Mouse (Mus musculus): ENCODE data around the gene Prickle1. TPM values are rescaled to one million over a fixed set of nuclear protein-coding genes. Genes with fewer than 3 reads are reported as not detected.

Prickle1 gene
- total and polyA plus RNA-seq, 3 experiments = 0.64 to 1.8 (median 1.7) TPM

DNA sequence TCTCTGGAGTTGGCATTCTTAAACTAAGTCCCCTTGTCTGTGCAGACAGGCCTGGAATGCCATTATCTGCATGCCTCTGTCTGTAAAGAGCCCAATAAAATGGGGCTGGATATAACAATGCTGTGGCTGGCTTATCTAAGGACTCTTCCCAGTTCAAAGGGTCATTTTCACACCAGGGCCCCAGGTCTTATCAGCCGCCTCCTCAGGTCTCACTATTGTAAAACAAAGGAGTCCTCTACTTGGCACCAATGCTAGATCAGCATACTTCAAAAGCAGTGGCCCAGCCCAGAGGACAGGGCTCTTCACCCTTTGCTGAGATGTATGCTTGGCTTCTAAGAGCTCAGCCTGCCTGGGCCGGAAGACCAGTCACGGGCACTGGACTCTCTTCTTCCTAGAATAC is 56.3 kb downstream of the Prickle1 start:
- in situ Hi-C loops (cut with MboI; ENCODE audit: low pct_ligation_motif_present, low pct_unique_long_range_greater_than_20kb, low sequenced_read_pairs) = loop anchor here (25.0 kb wide), 1 partner anchor 998 kb away; the partner anchor contains the start of genes Irak4 and Pus7l
- no peaks in the 10 kb centered on the region for H3K36me3 ChIP-seq (replicated peaks in 1 of 2; ENCODE audit: control insufficient read depth in 1 of 2, insufficient read depth in 1 of 2, low read length in 1 of 2)
- H3K4me3 ChIP-seq (replicated peaks in 1 of 3; ENCODE audit: low read depth in 2 of 3, low read length in 2 of 3, poor library complexity in 1 of 3) = no peak overlapping the region
- dilution Hi-C loops (cut with MboI; ENCODE audit: extremely low pct_ligation_motif_present, extremely low pct_unique_long_range_greater_than_20kb, low sequenced_read_pairs) = no loop called here
- H3K27ac ChIP-seq (ENCODE audit: insufficient read depth, low read depth) = no peak overlapping the region
- no peak for DNase-seq (ENCODE audit: extremely low read depth)
- TF ChIP-seq PAX5 (IDR thresholded peaks at IDR 0.05; ENCODE audit: low read length) = no peak
- no peak for TF ChIP-seq BHLHE40 (IDR thresholded peaks at IDR 0.05; ENCODE audit: low read depth, low read length)
- TF ChIP-seq NELFE (IDR thresholded peaks at IDR 0.05; ENCODE audit: low read depth, low read length) = no peak
- TF ChIP-seq IRF4 (IDR thresholded peaks at IDR 0.05; ENCODE audit: low read depth, low read length) = no peak
- no peaks in the 10 kb centered on the region for H3K4me1 ChIP-seq (ENCODE audit: control insufficient read depth in 1 of 2, insufficient read depth in 2 of 2)
- no peak overlapping the region for H3K4me2 ChIP-seq (ENCODE audit: insufficient read depth, low read depth, poor library complexity, severe bottlenecking)
- H3K9me3 ChIP-seq (replicated peaks; ENCODE audit: low read length) = no peaks in the 10 kb centered on the region
- no peaks in the 10 kb centered on the region for H3K79me2 ChIP-seq (replicated peaks; ENCODE audit: control insufficient read depth, extremely low read depth, insufficient read depth, poor library complexity, severe bottlenecking)
- H3K9ac ChIP-seq (ENCODE audit: insufficient read depth, low read depth) = no peak overlapping the region
- no peaks in the 10 kb centered on the region for H3K27me3 ChIP-seq (replicated peaks)

GRCm38 (mm10) chr15:93538551-93539205 is 57.0 kb downstream of the Prickle1 start:
- dilution Hi-C loops (cut with MboI; ENCODE audit: extremely low pct_ligation_motif_present, extremely low pct_unique_long_range_greater_than_20kb, low sequenced_read_pairs) = no loop called here
- H3K4me2 ChIP-seq (ENCODE audit: insufficient read depth, low read depth, poor library complexity, severe bottlenecking) = no peak overlapping the region

DNA sequence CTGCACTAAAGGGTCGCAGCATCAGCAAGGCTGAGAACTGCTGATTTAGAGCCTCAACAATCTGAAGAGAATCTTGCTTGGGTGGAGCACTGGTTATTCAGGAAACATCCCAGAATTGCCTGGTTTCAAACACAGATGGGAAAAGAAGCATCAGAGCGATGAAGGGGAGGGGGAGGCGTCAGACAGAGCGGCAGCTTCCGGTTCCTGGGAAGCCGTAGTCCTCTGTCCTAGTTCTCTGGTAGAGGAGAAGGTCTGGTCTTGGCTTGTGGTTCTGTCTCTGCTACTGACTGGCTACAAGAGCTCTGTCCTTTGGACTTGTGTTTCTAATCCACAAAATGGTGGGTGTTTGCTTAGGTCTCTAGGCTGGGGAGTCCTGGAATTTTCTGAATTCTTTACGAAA is 57.9 kb downstream of the Prickle1 start:
- no peak for DNase-seq (ENCODE audit: extremely low read depth)
- Histone ChIP-seq H3K4me3 (replicated peaks in 1 of 3; ENCODE audit: low read depth in 2 of 3, low read length in 2 of 3, poor library complexity in 1 of 3) (no peak overlapping the region), H3K4me2 (ENCODE audit: insufficient read depth, low read depth, poor library complexity, severe bottlenecking) (no peak overlapping the region), H3K9ac (ENCODE audit: insufficient read depth, low read depth) (no peak overlapping the region), H3K27ac (ENCODE audit: insufficient read depth, low read depth) (no peak overlapping the region), H3K79me2 (replicated peaks; ENCODE audit: control insufficient read depth, extremely low read depth, insufficient read depth, poor library complexity, severe bottlenecking) (no peaks in the 10 kb centered on the region), H3K9me3 (replicated peaks; ENCODE audit: low read length) (no peaks in the 10 kb centered on the region), H3K36me3 (replicated peaks in 1 of 2; ENCODE audit: control insufficient read depth in 1 of 2, insufficient read depth in 1 of 2, low read length in 1 of 2) (no peaks in the 10 kb centered on the region), H3K4me1 (ENCODE audit: control insufficient read depth in 1 of 2, insufficient read depth in 2 of 2) (no peaks in the 10 kb centered on the region), H3K27me3 (replicated peaks) (no peaks in the 10 kb centered on the region)
- TF ChIP-seq EP300 (IDR thresholded peaks at IDR 0.05; ENCODE audit: low read length) = no peak
- TF ChIP-seq BHLHE40 (IDR thresholded peaks at IDR 0.05; ENCODE audit: low read depth, low read length) = no peak
- no peak for TF ChIP-seq MAZ (IDR thresholded peaks at IDR 0.05; ENCODE audit: low read depth, low read length)
- no peak for TF ChIP-seq ELF1 (IDR thresholded peaks at IDR 0.05; ENCODE audit: low read depth, low read length)
- no peak for TF ChIP-seq MYC (IDR thresholded peaks at IDR 0.05; ENCODE audit: low read depth, low read length)
- in situ Hi-C loops (cut with MboI; ENCODE audit: low pct_ligation_motif_present, low pct_unique_long_range_greater_than_20kb, low sequenced_read_pairs) (loop anchor here (25.0 kb wide), 1 partner anchor 1000 kb away; the partner anchor contains the start of genes Irak4 and Pus7l), dilution Hi-C loops (cut with MboI; ENCODE audit: extremely low pct_ligation_motif_present, extremely low pct_unique_long_range_greater_than_20kb, low sequenced_read_pairs) (no loop called here)

More at GRCm38 (mm10) chr15:93538551-93539205, 57.0 kb downstream of the Prickle1 start:
- Histone ChIP-seq H3K36me3 (replicated peaks in 1 of 2; ENCODE audit: control insufficient read depth in 1 of 2, insufficient read depth in 1 of 2, low read length in 1 of 2) (no peaks in the 10 kb centered on the region), H3K4me3 (replicated peaks in 1 of 3; ENCODE audit: low read depth in 2 of 3, low read length in 2 of 3, poor library complexity in 1 of 3) (no peak overlapping the region), H3K79me2 (replicated peaks; ENCODE audit: control insufficient read depth, extremely low read depth, insufficient read depth, poor library complexity, severe bottlenecking) (no peaks in the 10 kb centered on the region), H3K9ac (ENCODE audit: insufficient read depth, low read depth) (no peak overlapping the region), H3K4me1 (ENCODE audit: control insufficient read depth in 1 of 2, insufficient read depth in 2 of 2) (no peaks in the 10 kb centered on the region), H3K9me3 (replicated peaks; ENCODE audit: low read length) (no peaks in the 10 kb centered on the region), H3K27me3 (replicated peaks) (no peaks in the 10 kb centered on the region), H3K27ac (ENCODE audit: insufficient read depth, low read depth) (no peak overlapping the region)
- DNase-seq (ENCODE audit: extremely low read depth) = no peak
- TF ChIP-seq UBTF (IDR thresholded peaks at IDR 0.05; ENCODE audit: low read depth, low read length) (no peak), POLR2A (IDR thresholded peaks at IDR 0.05; ENCODE audit: low read depth, low read length) (no peak), BHLHE40 (IDR thresholded peaks at IDR 0.05; ENCODE audit: low read depth, low read length) (no peak), SIN3A (IDR thresholded peaks at IDR 0.05; ENCODE audit: low read length) (no peak), ZC3H11A (IDR thresholded peaks at IDR 0.05; ENCODE audit: low read depth, low read length) (no peak), USF2 (conservative IDR thresholded peaks at IDR 0.05; ENCODE audit: low read depth, low read length) (no peak), JUN (IDR thresholded peaks at IDR 0.05; ENCODE audit: insufficient read depth, low read depth, low read length) (no peak), PAX5 (IDR thresholded peaks at IDR 0.05; ENCODE audit: low read length) (no peak), MXI1 (IDR thresholded peaks at IDR 0.05; ENCODE audit: low read depth, low read length) (no peak)
- in situ Hi-C loops (cut with MboI; ENCODE audit: low pct_ligation_motif_present, low pct_unique_long_range_greater_than_20kb, low sequenced_read_pairs) = loop anchor here (25.0 kb wide), 1 partner anchor 999 kb away; the partner anchor contains the start of genes Irak4 and Pus7l
